13 mouse cellular contexts compared by ENCODE assay signal in the genomic region with DNA sequence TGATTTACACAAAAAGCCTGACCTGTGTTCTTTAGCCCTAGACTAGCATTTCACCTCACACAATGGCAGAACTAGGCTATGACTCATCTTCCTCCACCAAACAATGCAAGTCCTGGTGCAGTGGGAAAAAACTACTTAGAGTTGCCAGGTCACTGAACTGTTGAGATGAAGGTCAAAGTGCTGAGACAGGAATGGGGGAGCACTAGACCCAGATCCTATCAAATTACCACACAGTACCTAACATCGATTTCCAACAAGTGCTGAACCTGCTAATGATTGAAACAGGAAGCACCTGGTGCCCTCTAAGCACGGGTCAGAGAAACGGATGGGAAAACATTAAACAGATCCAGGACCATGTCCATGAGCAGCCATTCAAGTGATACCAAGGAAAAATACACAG. TPM values are rescaled to one million over a fixed set of nuclear protein-coding genes. Genes with fewer than 3 reads are reported as not detected.
A peak's percentile ranks its signal among the peaks of the same experiment; 100 is the strongest.
DNase-seq lines count a peak whose midpoint lies in the region; ATAC-seq and TF ChIP-seq lines count a peak whose summit lies in the region.
"Had no signal": no experiment of that assay in that cellular context is flagged by ENCODE, and none has a peak within 500 bp of the region (broad histone marks: within the 10 kb centered on the region; RNA-seq: fewer than 3 reads in every experiment).

No protein-coding gene starts in this region.

- no peak for TF ChIP-seq CTCF in Patski (IDR thresholded peaks at IDR 0.05)

- no peak overlapping the region for H3K4me2 ChIP-seq in kidney, embryonic 14.5 days (replicated peaks; ENCODE audit: low read depth, low read length)
- H3K4me2 ChIP-seq in midbrain, embryonic 14.5 days (ENCODE audit: low read length): no peak overlapping the region

- H3K27ac ChIP-seq in kidney, embryonic 14.5 days (ENCODE audit: low read depth, low read length): peak overlapping the region; percentile 43; the same call in 1 of the 2 replicates
- no peak overlapping the region for H3K27ac ChIP-seq in midbrain, embryonic 14.5 days (replicated peaks; ENCODE audit: low read depth, low read length)
- H3K27ac ChIP-seq: left cerebral cortex, adult 2 months had no signal

- CTCF ChIA-PET in Patski (lab: Charles Lee): interaction anchor here (1.4 kb wide), 1 partner anchor 120 kb away, joined by 4 read pairs; no protein-coding TSS in a partner anchor

- H3K4me3 ChIP-seq in kidney, embryonic 14.5 days (ENCODE audit: low read length): no peak overlapping the region
- H3K4me3 ChIP-seq in midbrain, embryonic 14.5 days (replicated peaks; ENCODE audit: low read depth, low read length): no peak overlapping the region
- H3K4me3 ChIP-seq: left cerebral cortex, adult 2 months had no signal

- peak; percentile 20 for DNase-seq in CD4-positive, CD25-positive, alpha-beta regulatory T cell, adult 2 months (ENCODE audit: low read depth, low spot score)
- DNase-seq in kidney, adult 8-10 months: no peak
- peak; percentile 38 for DNase-seq in Patski (ENCODE audit: low read depth, low spot score)
- DNase-seq in induced T-regulatory cell, adult 2 months (ENCODE audit: low read depth): peak; percentile 49
- DNase-seq in midbrain, embryonic 14.5 days: no peak
- DNase-seq in cerebellum, adult 9-11 months: no peak
- DNase-seq: cerebellum, postnatal 10 days; gastrocnemius, postnatal 25 days; lung, postnatal 10 days had no signal

- in situ Hi-C loops in Patski (cut with MboI; ENCODE audit: low pct_unique_long_range_greater_than_20kb): no loop called here

- ATAC-seq in CD4-positive, CD25-positive, alpha-beta regulatory T cell, adult 4 months: no peak
- ATAC-seq in kidney, embryonic 14.5 days (ENCODE audit: low FRiP score, low TSS enrichment): peak; percentile 82
- ATAC-seq in Patski: peak; percentile 71
- ATAC-seq in midbrain, embryonic 14.5 days (ENCODE audit: low FRiP score, low TSS enrichment): no peak
- ATAC-seq: hindbrain, embryonic 16.5 days had no signal

- POLR2A ChIA-PET in Patski (lab: Charles Lee): no interaction called here

- peaks cover 20% of the 10 kb centered on the region for H3K4me1 ChIP-seq in kidney, embryonic 14.5 days (ENCODE audit: control insufficient read depth, insufficient read depth, low read length)
- H3K4me1 ChIP-seq in midbrain, embryonic 14.5 days (ENCODE audit: control insufficient read depth, insufficient read depth, low read length): no peaks in the 10 kb centered on the region

- no peaks in the 10 kb centered on the region for H3K9me3 ChIP-seq in kidney, embryonic 14.5 days (ENCODE audit: control insufficient read depth, low read length)
- no peaks in the 10 kb centered on the region for H3K9me3 ChIP-seq in midbrain, embryonic 14.5 days (ENCODE audit: control insufficient read depth, low read length)

- H3K9ac ChIP-seq in kidney, embryonic 14.5 days (ENCODE audit: low read depth, low read length): no peak overlapping the region
- no peak overlapping the region for H3K9ac ChIP-seq in midbrain, embryonic 14.5 days (replicated peaks; ENCODE audit: low read length)

- H3K36me3 ChIP-seq in kidney, embryonic 14.5 days (ENCODE audit: control insufficient read depth, insufficient read depth, low read length): no peaks in the 10 kb centered on the region
- no peaks in the 10 kb centered on the region for H3K36me3 ChIP-seq in midbrain, embryonic 14.5 days (ENCODE audit: control insufficient read depth, insufficient read depth, low read length)

- H3K27me3 ChIP-seq in kidney, embryonic 14.5 days (ENCODE audit: control insufficient read depth, insufficient read depth, low read length): no peaks in the 10 kb centered on the region
- H3K27me3 ChIP-seq in Patski: no peaks in the 10 kb centered on the region
- H3K27me3 ChIP-seq in midbrain, embryonic 14.5 days (ENCODE audit: control insufficient read depth, insufficient read depth, low read length): no peaks in the 10 kb centered on the region

- 8% methylated on average over 3 of the region's 3 CpGs for WGBS in kidney, embryonic 14.5 days
- WGBS in midbrain, embryonic 14.5 days: 85% methylated on average over 3 of the region's 3 CpGs

RNA-seq across cellular contexts. Expression of a gene that starts 59.5 kb away (rescaled TPM):
- 100 to 1,000 TPM; 414 to 617 TPM for polyA plus RNA-seq in CD4-positive, CD25-positive, alpha-beta regulatory T cell, adult 4 months (2017; shearing (Covaris generic))
- 46.2 and 91.4 TPM in 2 replicates for polyA plus RNA-seq in kidney, embryonic 14.5 days (2014; fragmentation: Nextera tagmentation; extraction: Ambion mirVana)
- polyA plus RNA-seq in Patski (2021): 40.9 TPM
- polyA plus RNA-seq in midbrain, embryonic 14.5 days (2014; fragmentation: Nextera tagmentation; extraction: Ambion mirVana): 10.6 and 19.1 TPM in 2 replicates

Comparison
In these comparisons a context has a peak if more than half of its experiments do, and no peak if none do; other contexts are left out.
1. DNase-seq: peak in CD4-positive, CD25-positive, alpha-beta regulatory T cell, adult 2 months (single experiment), Patski (single experiment) and induced T-regulatory cell, adult 2 months (single experiment); none in kidney, adult 8-10 months (0 of 2), midbrain, embryonic 14.5 days (single experiment) and cerebellum, adult 9-11 months (single experiment).
2. ATAC-seq: peak in kidney, embryonic 14.5 days (single experiment) and Patski (single experiment); none in CD4-positive, CD25-positive, alpha-beta regulatory T cell, adult 4 months (single experiment) and midbrain, embryonic 14.5 days (single experiment).